Mouse (Mus musculus) ES-E14 (cell line): Measurements from ENCODE around the gene Hsf2bp.

Source experiments
- HCFC1 ChIP-seq: IDR thresholded peaks from 2 replicates; pipeline ENCODE4 v1.6.1; 2012; ENCODE audit warnings: low read length, inconsistent platforms, borderline replicate concordance; ENCODE audit not compliant: insufficient read depth
- MAFK ChIP-seq: IDR thresholded peaks from 2 replicates; pipeline ENCODE4 v1.6.1; 2014; ENCODE audit warnings: mild to moderate bottlenecking, low read depth, low read length, inconsistent platforms; ENCODE audit not compliant: insufficient read depth
- ZNF384 ChIP-seq: IDR thresholded peaks from 2 replicates; pipeline ENCODE4 v1.6.1; 2012; ENCODE audit warnings: low read depth, low read length, inconsistent platforms

DNA sequence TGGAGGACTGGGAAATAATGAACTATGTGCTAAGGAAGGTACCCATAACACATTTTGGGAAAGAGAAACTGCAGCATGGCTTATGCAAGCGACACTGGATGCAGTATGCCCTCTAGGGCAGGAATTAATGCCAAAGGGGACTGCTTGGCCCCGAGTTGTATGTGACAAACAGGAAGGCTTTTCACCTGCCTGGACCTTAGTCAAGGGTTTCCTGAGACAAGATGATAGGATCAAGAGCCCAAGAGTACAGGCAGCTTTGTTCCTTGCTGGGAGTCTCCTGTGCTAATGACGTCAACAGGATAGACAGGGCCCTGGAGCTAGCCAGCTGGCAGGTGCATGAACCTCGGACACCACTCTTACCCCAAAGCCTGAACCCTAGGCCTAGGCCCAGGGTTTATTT lies 95.5 kb downstream of the Hsf2bp start:
- TF ChIP-seq HCFC1 (no peak), MAFK (no peak), ZNF384 (no peak)
